Mouse (Mus musculus) ES-E14 (cell line): ENCODE results near the gene Gm13287. TPM values are rescaled to one million over a fixed set of nuclear protein-coding genes. Genes with fewer than 3 reads are reported as not detected.
"Not testable (repeated sequence)": the region's sequence is repeated elsewhere in the genome, so short reads cannot be mapped to it uniquely, and the experiment has no call there.

Experiments
- DNase-seq: peaks from one replicate; pipeline ENCODE4 v3.0.0-alpha.2; 2013; ENCODE audit warnings: low read depth, low spot score
- H3K27ac ChIP-seq: 2 replicates; pipeline ENCODE4 v1.5.1; 2012; ENCODE audit warnings: low read depth, mild to moderate bottlenecking, low read length, moderate library complexity, mixed read lengths; ENCODE audit not compliant: poor library complexity, insufficient read depth, severe bottlenecking
- H3K36me3 ChIP-seq: 2 replicates; pipeline ENCODE4 v1.6.1; 2012; ENCODE audit warnings: mild to moderate bottlenecking, low read length, moderate library complexity, mixed read lengths; ENCODE audit not compliant: control insufficient read depth, poor library complexity, insufficient read depth, severe bottlenecking
- H3K4me1 ChIP-seq, 2 experiments: fragments of 150-350 bp in 1 of 2; sonication (generic) in 1 of 2; 2 replicates each; pipeline ENCODE4 v1.6.1; 2012; ENCODE audit warnings: low read length in 2 of 2, mild to moderate bottlenecking in 1 of 2, mixed read lengths in 1 of 2; ENCODE audit not compliant: control insufficient read depth in 2 of 2, insufficient read depth in 2 of 2, poor library complexity in 1 of 2
- H3K4me3 ChIP-seq, 2 experiments: fragments of 150-350 bp in 1 of 2; sonication (generic) in 1 of 2; 2 replicates each; pipeline ENCODE4 v1.5.1; 2012; ENCODE audit warnings: low read length in 2 of 2, low read depth in 1 of 2, mild to moderate bottlenecking in 1 of 2, mixed read lengths in 1 of 2; ENCODE audit not compliant: insufficient read depth in 1 of 2, poor library complexity in 1 of 2, severe bottlenecking in 1 of 2
- H3K9ac ChIP-seq: 2 replicates; pipeline ENCODE4 v1.6.1; 2012; ENCODE audit warnings: low read depth, mild to moderate bottlenecking, low read length, mixed read lengths; ENCODE audit not compliant: poor library complexity, insufficient read depth, severe bottlenecking
- H3K9me3 ChIP-seq: fragments of 150-350 bp; sonication (generic); 2 replicates; pipeline ENCODE4 v1.6.1; 2012; ENCODE audit warnings: low read depth, mild to moderate bottlenecking, low read length; ENCODE audit not compliant: control insufficient read depth, insufficient read depth
- in situ Hi-C, 2 experiments: fragments of 600-800 bp; cut with MboI; formaldehyde crosslinking; loops; one replicate each; pipeline ENCODE4 v1.15.1; 2025; ENCODE audit warnings: low sequenced_read_pairs in 2 of 2, inconsistent platforms in 1 of 2; ENCODE audit not compliant: unreplicated experiment in 2 of 2
- total RNA-seq: library from RNA; depleted of rRNA; stranded (reverse); fragments of 300-350 nt; gene quantifications from 2 replicates; pipeline ENCODE4 v1.2.3, GENCODE M21; 2012

Gene Gm13287
- total RNA-seq, 1 experiment = not detected

- H3K36me3 ChIP-seq, H3K9ac ChIP-seq, H3K4me1 ChIP-seq, H3K4me3 ChIP-seq, H3K27ac ChIP-seq, H3K9me3 ChIP-seq, DNase-seq, in situ Hi-C loops: not testable (repeated sequence)
These were observed 40.7 kb upstream of the Gm13287 start for GRCm38 (mm10) chr4:88762341-88762740.

DNA sequence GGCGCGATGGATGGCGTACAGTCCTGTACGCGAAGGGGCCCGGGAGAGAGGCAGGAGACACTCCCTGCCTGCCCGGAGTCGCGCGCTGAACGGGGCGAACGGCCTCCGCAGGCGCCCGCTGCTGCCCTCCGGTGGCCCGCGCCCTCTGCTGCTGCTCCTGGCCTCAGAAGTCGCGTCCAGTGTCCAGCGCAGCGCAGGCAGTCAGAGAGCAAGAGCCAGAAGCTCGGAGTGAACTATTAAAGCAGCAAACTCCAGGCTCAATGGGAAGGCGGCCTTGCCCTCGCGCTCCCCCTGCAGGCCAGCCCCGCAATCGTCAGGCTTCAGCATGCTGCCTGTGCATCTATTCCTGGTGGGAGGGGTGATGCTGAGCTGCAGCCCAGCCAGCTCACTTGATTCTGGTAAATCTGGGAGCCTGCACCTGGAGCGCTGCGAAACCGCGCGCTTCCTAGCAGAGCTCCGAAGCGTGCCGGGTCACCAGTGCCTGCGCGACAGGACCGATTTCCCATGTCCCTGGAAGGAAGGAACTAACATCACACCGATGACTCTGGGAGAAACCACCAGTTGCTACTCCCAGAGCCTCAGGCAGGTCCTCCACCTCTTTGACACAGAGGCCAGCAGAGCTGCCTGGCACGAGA, 39.6 kb upstream of the Gm13287 start:
- in situ Hi-C loops, H3K27ac ChIP-seq, H3K9ac ChIP-seq: not testable (repeated sequence)

GRCm38 (mm10) chr4:88773534-88773933, 29.5 kb upstream of the Gm13287 start, which contains the start of gene Gm13290:
Gm13290 (plus strand) TSS chr4:88773834.
- H3K9ac ChIP-seq, H3K9me3 ChIP-seq, H3K27ac ChIP-seq, DNase-seq, H3K4me3 ChIP-seq, in situ Hi-C loops, H3K36me3 ChIP-seq, H3K4me1 ChIP-seq: not testable (repeated sequence)

More for the DNA sequence above, 39.6 kb upstream of the Gm13287 start:
- H3K4me1 ChIP-seq, DNase-seq, H3K9me3 ChIP-seq, H3K36me3 ChIP-seq: not testable (repeated sequence)
- peak overlapping the region in 1 of 2 experiments; percentile 34; a peak in 1 of 4 replicates for H3K4me3 ChIP-seq

DNA sequence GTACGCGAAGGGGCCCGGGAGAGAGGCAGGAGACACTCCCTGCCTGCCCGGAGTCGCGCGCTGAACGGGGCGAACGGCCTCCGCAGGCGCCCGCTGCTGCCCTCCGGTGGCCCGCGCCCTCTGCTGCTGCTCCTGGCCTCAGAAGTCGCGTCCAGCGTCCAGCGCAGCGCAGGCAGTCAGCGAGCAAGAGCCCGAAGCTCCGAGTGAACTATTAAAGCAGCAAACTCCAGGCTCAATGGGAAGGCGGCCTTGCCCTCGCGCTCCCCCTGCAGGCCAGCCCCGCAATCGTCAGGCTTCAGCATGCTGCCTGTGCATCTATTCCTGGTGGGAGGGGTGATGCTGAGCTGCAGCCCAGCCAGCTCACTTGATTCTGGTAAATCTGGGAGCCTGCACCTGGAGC, 26.4 kb upstream of the Gm13287 start, which contains the start of gene Gm13289:
Gm13289 (plus strand) TSS at position 301 of the 400 bp plus-strand sequence.
- in situ Hi-C loops, H3K4me3 ChIP-seq, H3K9ac ChIP-seq, H3K27ac ChIP-seq, DNase-seq, H3K4me1 ChIP-seq, H3K36me3 ChIP-seq, H3K9me3 ChIP-seq: not testable (repeated sequence)

- H3K36me3 ChIP-seq, H3K9ac ChIP-seq, in situ Hi-C loops, H3K4me3 ChIP-seq, DNase-seq, H3K27ac ChIP-seq, H3K4me1 ChIP-seq, H3K9me3 ChIP-seq: not testable (repeated sequence)
These were observed 23.5 kb upstream of the Gm13287 start, which contains the start of gene Gm13272 for GRCm38 (mm10) chr4:88779550-88779949. Gm13272 (plus strand) TSS chr4:88779850.

GRCm38 (mm10) chr4:88780320-88780719, 22.7 kb upstream of the Gm13287 start:
- DNase-seq, H3K4me1 ChIP-seq, H3K27ac ChIP-seq, in situ Hi-C loops, H3K4me3 ChIP-seq, H3K9ac ChIP-seq, H3K9me3 ChIP-seq, H3K36me3 ChIP-seq: not testable (repeated sequence)

- H3K4me3 ChIP-seq, in situ Hi-C loops, H3K27ac ChIP-seq, H3K36me3 ChIP-seq, DNase-seq, H3K4me1 ChIP-seq, H3K9me3 ChIP-seq, H3K9ac ChIP-seq: not testable (repeated sequence)
These were observed 21.2 kb upstream of the Gm13287 start, which contains the start of gene Ifnz for GRCm38 (mm10) chr4:88781831-88782230. Ifnz (plus strand) TSS chr4:88782131.

GRCm38 (mm10) chr4:88782335-88782734, 20.7 kb upstream of the Gm13287 start:
- H3K36me3 ChIP-seq, DNase-seq, H3K9me3 ChIP-seq, H3K4me1 ChIP-seq, H3K27ac ChIP-seq, H3K4me3 ChIP-seq, in situ Hi-C loops, H3K9ac ChIP-seq: not testable (repeated sequence)
